Mouse (Mus musculus) liver, adult 2 months (tissue): Measurements from ENCODE around the gene Col4a1.

Experiments
- CTCF ChIP-seq: fragments of 200-500 bp; IDR thresholded peaks from 2 replicates; pipeline ENCODE4 v1.5.1; 2011; ENCODE audit warnings: low read depth, low read length, control low read depth
- POLR2A ChIP-seq: fragments of 200-500 bp; IDR thresholded peaks from 2 replicates; pipeline ENCODE4 v1.6.1; 2011; ENCODE audit warnings: low read length, control low read depth; ENCODE audit not compliant: insufficient read depth; ENCODE audit errors: extremely low read depth

DNA sequence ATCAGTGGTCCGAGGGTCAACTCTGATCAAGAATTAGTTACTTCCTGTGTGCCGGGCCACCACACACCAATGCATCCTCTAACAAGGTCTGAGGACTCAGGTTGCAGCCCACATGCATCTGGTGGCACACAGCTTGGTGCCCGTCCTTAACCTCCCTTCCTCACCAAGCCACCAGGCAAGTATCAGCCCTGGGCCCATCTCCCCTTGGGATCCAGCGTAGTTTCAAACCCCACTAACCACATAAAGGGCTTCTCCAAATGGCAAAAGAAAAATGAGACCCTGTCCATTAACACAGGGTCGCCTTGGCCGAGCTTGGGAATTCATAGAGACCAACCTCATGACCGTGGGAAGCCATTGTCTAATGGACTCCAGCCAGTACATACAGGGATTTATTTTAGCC, 56.2 kb downstream of the Col4a1 start:
- TF ChIP-seq POLR2A (no peak), CTCF (no peak)
